Mouse (Mus musculus): Measurements from ENCODE around the gene Dnajc5g. TPM values are rescaled to one million over a fixed set of nuclear protein-coding genes. Genes with fewer than 3 reads are reported as not detected.

Gene Dnajc5g
- total RNA-seq, 2 experiments from 2014 or later, result not detected

Other genes with a start within 250 kb of the Dnajc5g start
- gene Tmem214, start 238.3 kb upstream of the Dnajc5g start, total RNA-seq (2015), result 11.9 and 20.2 TPM in 2 replicates
- gene Tmem214, start 238.3 kb upstream of the Dnajc5g start, total RNA-seq (2017), result 14.0 and 16.9 TPM in 2 replicates
- 5.7 and 7.1 TPM in 2 replicates for gene Agbl5, start 217.6 kb upstream of the Dnajc5g start, total RNA-seq (2015)
- 3.6 and 3.9 TPM in 2 replicates for gene Agbl5, start 217.6 kb upstream of the Dnajc5g start, total RNA-seq (2017)
- gene Ost4, start 198.5 kb upstream of the Dnajc5g start, total RNA-seq (2015), result 342 and 413 TPM in 2 replicates
- gene Ost4, start 198.5 kb upstream of the Dnajc5g start, total RNA-seq (2017), result 286 and 294 TPM in 2 replicates
- 20.2 and 20.3 TPM in 2 replicates for gene Emilin1, start 192.9 kb upstream of the Dnajc5g start, total RNA-seq (2015)
- 25.5 and 35.5 TPM in 2 replicates for gene Emilin1, start 192.9 kb upstream of the Dnajc5g start, total RNA-seq (2017)
- 92.3 and 93.8 TPM in 2 replicates for gene Khk, start 184.9 kb upstream of the Dnajc5g start, total RNA-seq (2015)
- gene Khk, start 184.9 kb upstream of the Dnajc5g start, total RNA-seq (2017), result 52.7 and 70.7 TPM in 2 replicates
- not detected in 2 replicates for gene Cgref1, start 160.7 kb upstream of the Dnajc5g start, total RNA-seq (2015)
- not detected in 2 replicates for gene Cgref1, start 160.7 kb upstream of the Dnajc5g start, total RNA-seq (2017)
- 66.3 and 72.1 TPM in 2 replicates for gene Preb, start 145.9 kb upstream of the Dnajc5g start, total RNA-seq (2015)
- 45.8 and 57.3 TPM in 2 replicates for gene Preb, start 145.9 kb upstream of the Dnajc5g start, total RNA-seq (2017)
- gene Tcf23, start 137.6 kb upstream of the Dnajc5g start, total RNA-seq (2015), result not detected in 2 replicates
- gene Tcf23, start 137.6 kb upstream of the Dnajc5g start, total RNA-seq (2017), result not detected in 2 replicates
- 113 and 132 TPM in 2 replicates for gene Atraid, start 58.0 kb upstream of the Dnajc5g start, total RNA-seq (2015)
- 88.5 and 103 TPM in 2 replicates for gene Atraid, start 58.0 kb upstream of the Dnajc5g start, total RNA-seq (2017)
- 0.41 and 2.0 TPM in 2 replicates for gene Slc5a6, start 57.4 kb upstream of the Dnajc5g start, total RNA-seq (2015)
- gene Slc5a6, start 57.4 kb upstream of the Dnajc5g start, total RNA-seq (2017), result 1.3 and 1.4 TPM in 2 replicates
- gene Cad, start 51.5 kb upstream of the Dnajc5g start, total RNA-seq (2015), result 5.1 and 9.4 TPM in 2 replicates
- 5.4 and 7.5 TPM in 2 replicates for gene Cad, start 51.5 kb upstream of the Dnajc5g start, total RNA-seq (2017)
- not detected in 2 replicates for gene Slc30a3, start 2.0 kb downstream of the Dnajc5g start, total RNA-seq (2015)
- gene Slc30a3, start 2.0 kb downstream of the Dnajc5g start, total RNA-seq (2017), result not detected in 2 replicates
- not detected in 2 replicates for gene Trim54, start 10.4 kb downstream of the Dnajc5g start, total RNA-seq (2015)
- not detected in 2 replicates for gene Trim54, start 10.4 kb downstream of the Dnajc5g start, total RNA-seq (2017)
- gene Ucn, start 32.5 kb downstream of the Dnajc5g start, total RNA-seq (2015), result not detected in 2 replicates
- not detected in 2 replicates for gene Ucn, start 32.5 kb downstream of the Dnajc5g start, total RNA-seq (2017)
- gene Mpv17, start 48.0 kb downstream of the Dnajc5g start, total RNA-seq (2015), result 30.3 and 40.5 TPM in 2 replicates
- gene Mpv17, start 48.0 kb downstream of the Dnajc5g start, total RNA-seq (2017), result 26.1 and 27.0 TPM in 2 replicates
- gene Gm29609, start 73.6 kb downstream of the Dnajc5g start, total RNA-seq (2015), result 0.22 and 1.3 TPM in 2 replicates
- 0.29 TPM in 1 of 2 replicates, not detected in the other for gene Gm29609, start 73.6 kb downstream of the Dnajc5g start, total RNA-seq (2017)
- gene Gtf3c2, start 73.9 kb downstream of the Dnajc5g start, total RNA-seq (2015), result 58.8 and 63.2 TPM in 2 replicates
- gene Gtf3c2, start 73.9 kb downstream of the Dnajc5g start, total RNA-seq (2017), result 43.0 and 43.1 TPM in 2 replicates
- 52.3 and 65.5 TPM in 2 replicates for gene Snx17, start 86.9 kb downstream of the Dnajc5g start, total RNA-seq (2015)
- gene Snx17, start 86.9 kb downstream of the Dnajc5g start, total RNA-seq (2017), result 33.4 and 45.2 TPM in 2 replicates
- gene Eif2b4, start 87.1 kb downstream of the Dnajc5g start, total RNA-seq (2015), result 21.9 and 25.2 TPM in 2 replicates
- 21.3 and 31.5 TPM in 2 replicates for gene Eif2b4, start 87.1 kb downstream of the Dnajc5g start, total RNA-seq (2017)
- gene Zfp513, start 96.0 kb downstream of the Dnajc5g start, total RNA-seq (2015), result 8.9 and 10.1 TPM in 2 replicates
- gene Zfp513, start 96.0 kb downstream of the Dnajc5g start, total RNA-seq (2017), result 7.2 and 8.1 TPM in 2 replicates
- 54.8 and 69.0 TPM in 2 replicates for gene Ppm1g, start 114.4 kb downstream of the Dnajc5g start, total RNA-seq (2015)
- gene Ppm1g, start 114.4 kb downstream of the Dnajc5g start, total RNA-seq (2017), result 107 and 121 TPM in 2 replicates
- 57.2 and 64.1 TPM in 2 replicates for gene Nrbp1, start 134.6 kb downstream of the Dnajc5g start, total RNA-seq (2015)
- 112 and 114 TPM in 2 replicates for gene Nrbp1, start 134.6 kb downstream of the Dnajc5g start, total RNA-seq (2017)
- gene Gm9970, start 134.9 kb downstream of the Dnajc5g start, total RNA-seq (2015), result not detected in 2 replicates
- not detected in 2 replicates for gene Gm9970, start 134.9 kb downstream of the Dnajc5g start, total RNA-seq (2017)
- gene Krtcap3, start 145.4 kb downstream of the Dnajc5g start, total RNA-seq (2015), result 5.1 and 5.4 TPM in 2 replicates
- 3.6 and 6.7 TPM in 2 replicates for gene Krtcap3, start 145.4 kb downstream of the Dnajc5g start, total RNA-seq (2017)
- 9.6 and 13.6 TPM in 2 replicates for gene Ift172, start 184.8 kb downstream of the Dnajc5g start, total RNA-seq (2015)
- 14.2 and 25.0 TPM in 2 replicates for gene Ift172, start 184.8 kb downstream of the Dnajc5g start, total RNA-seq (2017)
- gene Fndc4, start 189.8 kb downstream of the Dnajc5g start, total RNA-seq (2015), result not detected in 2 replicates
- not detected in 2 replicates for gene Fndc4, start 189.8 kb downstream of the Dnajc5g start, total RNA-seq (2017)
- gene Gckr, start 191.2 kb downstream of the Dnajc5g start, total RNA-seq (2015), result not detected in 2 replicates
- gene Gckr, start 191.2 kb downstream of the Dnajc5g start, total RNA-seq (2017), result not detected in 2 replicates